Mouse (Mus musculus): ENCODE measurements around the gene Cep44.

DNA sequence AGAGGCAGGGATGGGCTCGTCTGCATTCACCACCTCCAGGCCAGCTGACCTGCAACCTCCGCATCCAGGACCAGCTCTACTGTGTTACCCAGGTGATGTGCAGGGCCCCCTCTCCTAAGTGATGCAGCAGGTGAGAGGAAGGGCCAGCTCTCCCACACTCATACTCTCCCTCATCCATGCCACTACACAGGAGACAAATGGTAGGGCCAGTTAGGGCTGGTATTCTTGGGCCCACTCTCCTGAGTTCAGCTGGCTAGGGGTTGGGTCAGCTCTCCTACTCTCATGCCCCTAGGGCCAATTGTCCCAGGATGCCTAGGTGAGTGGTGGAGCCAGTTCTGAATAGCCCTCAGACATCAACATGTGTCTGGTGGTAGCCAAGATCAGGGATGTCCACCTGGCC, 30.6 kb downstream of the Cep44 start:
- TF ChIP-seq CTCF (IDR thresholded peaks at IDR 0.05; ENCODE audit: control insufficient read depth, insufficient read depth, low read length), result no peak
- no peak for TF ChIP-seq POLR2A (IDR thresholded peaks at IDR 0.05; ENCODE audit: borderline replicate concordance, control insufficient read depth, low read depth, low read length)

Measured in bone marrow, adult 2 months (tissue).